Mouse (Mus musculus) lung, adult 2 months (tissue): ENCODE results near the gene Fuz. TPM values are rescaled to one million over a fixed set of nuclear protein-coding genes. Genes with fewer than 3 reads are reported as not detected.

Source experiments
- DNase-seq: peaks from one replicate; pipeline ENCODE4 v3.0.0; 2022
- H3K4me1 ChIP-seq: fragments of 200-500 bp; 2 replicates; pipeline ENCODE4 v1.6.1; 2011; ENCODE audit warnings: low read length; ENCODE audit not compliant: control insufficient read depth, insufficient read depth
- H3K4me3 ChIP-seq: fragments of 200-500 bp; replicated peaks from 2 replicates; pipeline ENCODE3; 2011; ENCODE audit warnings: low read depth, mild to moderate bottlenecking, control low read depth, low read length; ENCODE audit errors: extremely low read depth
- CTCF ChIP-seq: fragments of 200-500 bp; IDR thresholded peaks from 2 replicates; pipeline ENCODE4 v1.5.1; 2011; ENCODE audit warnings: mild to moderate bottlenecking, low read length, control low read depth; ENCODE audit not compliant: insufficient read depth
- POLR2A ChIP-seq: fragments of 200-500 bp; IDR thresholded peaks from 2 replicates; pipeline ENCODE4 v1.6.1; 2011; ENCODE audit warnings: low read depth, mild to moderate bottlenecking, control low read depth, low read length, borderline replicate concordance; ENCODE audit errors: extremely low read depth
- WGBS: fragments of 180-500 bp; shearing (Covaris S2); methylation state at CpG from one replicate; pipeline ENCODE4 v1.1.7; 2018; 5-methylcytosine and 5-hydroxymethylcytosine counted together
- polyA plus RNA-seq: library from polyadenylated mRNA; depleted of rRNA; stranded (reverse); fragments of >200 nt; gene quantifications from 2 replicates; pipeline ENCODE4 v1.2.3, GENCODE M21; 2012

Fuz gene
- polyA plus RNA-seq, 1 experiment = 77.8 TPM

GRCm38 (mm10) chr7:44895206-44895592, 680 bp upstream of the Fuz start:
- TF ChIP-seq CTCF (no peak), POLR2A (no peak)
- no peak for DNase-seq
- Histone ChIP-seq H3K4me1 (peaks cover 10% of the 10 kb centered on the region), H3K4me3 (peak overlapping the region; percentile 46)
- 47% methylated on average over 7 of the region's 7 CpGs for WGBS

DNA sequence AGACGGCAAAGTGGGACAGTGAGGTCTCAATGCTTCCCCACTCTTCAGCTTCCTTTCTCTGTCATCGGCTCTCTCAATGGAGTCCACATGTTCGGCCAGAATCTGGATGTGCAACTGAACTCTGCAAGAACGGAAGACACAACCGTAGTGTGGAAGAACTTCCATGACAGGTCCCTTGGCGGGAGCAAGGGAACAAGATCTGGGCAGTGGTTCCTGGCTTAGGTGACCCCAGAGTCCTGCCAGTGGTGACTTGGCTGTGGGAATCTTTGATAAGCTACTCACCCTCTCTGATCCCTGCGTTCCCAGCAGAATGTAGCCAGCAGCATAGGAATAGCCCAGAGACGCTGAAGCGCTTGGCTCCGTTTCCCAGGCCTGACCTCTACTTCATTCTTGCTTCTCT, 620 bp downstream of the Fuz start:
- Histone ChIP-seq H3K4me1 (peaks cover 7% of the 10 kb centered on the region), H3K4me3 (peak overlapping the region; percentile 71)
- TF ChIP-seq CTCF (no peak), POLR2A (no peak)
- DNase-seq = no peak
- 21% methylated on average over 10 of the region's 10 CpGs for WGBS

DNA sequence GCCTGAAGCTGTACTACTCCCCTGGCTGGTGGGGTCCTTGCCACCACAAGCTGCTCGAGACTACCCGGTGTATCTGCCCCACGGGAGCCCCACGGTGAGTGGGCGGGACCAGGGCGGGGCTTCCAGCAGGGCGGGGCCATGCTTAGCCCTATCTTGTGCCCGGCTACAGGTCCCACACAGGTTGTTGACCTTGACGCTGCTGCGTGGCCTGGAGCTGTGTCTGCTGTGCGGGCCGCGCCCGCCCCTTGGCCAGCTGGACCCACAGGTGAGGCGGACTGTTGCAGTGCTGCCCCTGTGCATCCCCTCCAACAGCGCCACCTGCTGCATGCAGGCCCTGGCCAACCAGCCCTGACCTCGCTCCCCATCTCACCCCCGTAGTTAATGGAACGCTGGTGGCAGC, 2.7 kb downstream of the Fuz start:
- Histone ChIP-seq H3K4me1 (peaks cover 4% of the 10 kb centered on the region), H3K4me3 (no peak overlapping the region)
- DNase-seq = peak; percentile 27
- TF ChIP-seq POLR2A (no peak), CTCF (0 out of 2 replicates have a peak, but pooled peaks have one; percentile 14)
- WGBS = 47% methylated on average over 19 of the region's 19 CpGs

GRCm38 (mm10) chr7:44900632-44901031, 4.8 kb downstream of the Fuz start:
- TF ChIP-seq CTCF (no peak), POLR2A (no peak)
- DNase-seq = no peak
- Histone ChIP-seq H3K4me1 (no peaks in the 10 kb centered on the region; the same call in none of the 2 replicates), H3K4me3 (no peak overlapping the region)
- WGBS = 90% methylated on average over 11 of the region's 11 CpGs

DNA sequence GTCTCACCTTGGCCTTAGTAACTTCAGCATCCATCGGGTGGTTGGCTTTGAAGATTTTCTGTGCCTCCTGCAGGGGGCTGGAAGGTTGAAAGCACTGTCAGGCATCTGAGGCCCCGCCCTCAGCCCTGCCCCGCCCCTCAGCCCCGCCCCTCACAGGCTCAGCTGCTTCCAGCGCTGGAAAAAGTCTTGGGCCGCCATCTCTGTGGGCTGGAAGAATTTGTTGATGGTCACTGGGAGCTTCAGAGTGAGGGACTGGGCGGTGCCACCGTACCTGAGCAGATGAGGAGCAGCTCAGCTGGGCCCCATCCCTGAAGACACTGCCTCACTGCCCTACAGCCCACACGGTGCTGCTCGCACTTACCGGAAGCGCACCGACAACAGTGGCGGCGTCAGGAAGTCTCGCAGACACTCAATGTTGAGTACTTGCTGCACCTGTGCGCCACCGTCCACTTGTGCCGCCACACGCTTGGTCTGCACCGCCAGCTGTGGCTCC, 5.4 kb downstream of the Fuz start:
- WGBS = 20% methylated on average over 21 of the region's 21 CpGs
- H3K4me3 ChIP-seq = peak overlapping the region; percentile 76
- TF ChIP-seq CTCF (0 out of 2 replicates have a peak, but pooled peaks have one; percentile 11), POLR2A (peak; percentile 53; the same call in 1 of the 2 replicates)
- no peaks in the 10 kb centered on the region; the same call in none of the 2 replicates for H3K4me1 ChIP-seq
- DNase-seq = peak; percentile 55

DNA sequence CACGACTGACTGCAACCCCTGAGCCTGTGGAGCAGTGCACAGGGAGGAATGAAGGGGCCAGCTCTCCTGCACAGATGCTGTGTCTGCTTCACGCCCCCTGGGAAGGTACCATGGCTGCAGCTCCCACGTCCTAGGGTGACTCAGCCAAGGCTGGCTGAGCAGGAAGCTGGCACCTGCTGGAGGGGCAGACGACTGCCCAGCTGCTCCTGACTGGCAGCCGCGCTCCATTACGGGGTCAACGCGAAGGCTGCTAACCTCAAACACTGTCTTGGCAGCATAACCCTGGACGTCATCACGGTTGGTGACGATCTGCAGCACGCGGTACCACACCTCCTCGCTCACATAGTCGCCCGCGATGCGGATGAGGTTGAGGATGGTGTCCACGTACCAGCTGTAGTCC, 9.6 kb downstream of the Fuz start:
- TF ChIP-seq CTCF (no peak), POLR2A (no peak)
- H3K4me1 ChIP-seq = no peaks in the 10 kb centered on the region; the same call in none of the 2 replicates
- H3K4me3 ChIP-seq = no peak overlapping the region
- no peak for DNase-seq
- 88% methylated on average over 20 of the region's 20 CpGs for WGBS

DNA sequence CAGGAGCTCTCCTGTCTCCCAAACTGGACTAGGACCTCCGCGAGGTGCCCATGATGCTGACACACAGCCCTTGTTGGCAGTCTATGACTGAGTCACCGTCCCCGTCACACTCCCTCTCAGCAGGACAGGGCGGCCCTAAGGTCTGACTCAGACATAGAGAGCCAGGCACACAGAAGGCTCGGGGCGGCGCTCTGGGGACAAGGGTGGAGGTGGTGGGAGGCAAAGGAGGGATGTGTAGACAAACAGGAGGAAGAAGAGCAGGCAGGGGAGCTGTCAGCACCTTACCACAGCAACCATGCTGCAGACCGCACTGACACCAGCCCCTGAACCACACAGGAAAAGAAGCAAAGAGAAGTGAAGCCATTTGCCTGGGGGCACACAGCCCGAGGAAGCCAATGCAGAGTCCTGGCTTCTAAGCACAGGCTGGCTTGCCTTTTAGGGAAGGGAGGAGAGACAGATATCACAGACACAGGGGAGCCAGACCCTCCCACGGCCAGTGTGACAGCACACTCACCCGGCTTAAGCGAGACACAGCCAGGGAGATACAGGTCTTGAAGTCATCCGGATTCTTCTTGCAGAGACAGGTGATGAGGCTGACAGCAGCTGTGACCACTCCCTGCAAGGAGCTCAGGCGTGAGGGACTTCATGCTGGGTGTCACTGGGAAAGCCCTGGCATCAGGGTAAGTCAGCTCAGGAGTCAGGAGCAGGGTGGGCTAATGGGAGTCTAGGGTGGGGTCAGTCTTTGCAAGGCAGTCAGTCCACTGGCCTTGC, 13.0 kb downstream of the Fuz start:
- H3K4me3 ChIP-seq = no peak overlapping the region
- H3K4me1 ChIP-seq = no peaks in the 10 kb centered on the region
- TF ChIP-seq POLR2A = no peak
- TF ChIP-seq CTCF = no peak
- no peak for DNase-seq
- 84% methylated on average over 15 of the region's 15 CpGs for WGBS

GRCm38 (mm10) chr7:44914396-44914795, 18.5 kb downstream of the Fuz start:
- DNase-seq = no peak
- H3K4me3 ChIP-seq = no peak overlapping the region
- peaks cover 17% of the 10 kb centered on the region for H3K4me1 ChIP-seq
- TF ChIP-seq CTCF = no peak
- 91% methylated on average over 2 of the region's 2 CpGs for WGBS

DNA sequence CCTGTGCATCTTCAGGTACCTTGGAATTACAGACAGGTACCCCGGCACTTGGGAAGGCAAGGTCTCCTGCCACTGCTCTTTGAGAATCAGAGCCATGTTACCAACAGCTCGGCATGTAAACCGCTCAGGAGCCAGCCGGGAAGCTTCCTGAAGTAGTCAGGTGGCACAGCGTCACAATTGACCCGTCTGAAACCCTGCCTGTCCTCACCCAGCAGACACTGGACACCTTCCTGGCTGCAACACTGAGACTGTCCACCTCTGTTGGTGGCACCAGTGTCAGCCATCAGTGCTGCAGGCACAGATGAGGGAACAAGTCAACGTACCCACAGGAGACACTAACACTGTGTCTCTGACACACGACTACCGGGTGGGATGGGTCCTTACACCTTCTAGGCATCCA, 19.4 kb downstream of the Fuz start:
- Histone ChIP-seq H3K4me1 (peaks cover 17% of the 10 kb centered on the region), H3K4me3 (no peak overlapping the region)
- WGBS = 87% methylated on average over 9 of the region's 9 CpGs
- no peak for DNase-seq
- TF ChIP-seq POLR2A (no peak), CTCF (no peak)

DNA sequence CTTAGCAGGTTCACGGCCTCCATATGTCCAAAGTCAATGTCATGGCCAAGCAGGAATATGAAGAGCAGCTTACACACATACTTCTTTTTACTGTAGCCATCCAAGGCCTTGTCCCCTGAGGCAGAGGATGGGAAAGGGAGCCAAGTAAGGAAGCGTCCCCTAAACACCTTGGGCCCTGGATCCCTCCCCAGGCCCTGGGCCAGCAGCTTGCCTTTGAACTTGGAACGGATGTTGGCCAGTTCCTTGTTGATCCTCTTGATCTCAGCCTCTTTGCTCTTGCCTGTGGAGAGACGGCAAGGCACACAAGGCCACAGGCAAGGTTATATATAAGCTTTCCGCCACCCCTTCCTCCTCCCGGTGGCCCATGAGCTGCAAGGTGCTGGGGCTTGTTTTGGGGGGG, 20.3 kb downstream of the Fuz start:
- no peak for DNase-seq
- H3K4me3 ChIP-seq = no peak overlapping the region
- no peak for TF ChIP-seq CTCF
- no peak for TF ChIP-seq POLR2A
- WGBS = 46% methylated on average over 6 of the region's 6 CpGs
- peaks cover 17% of the 10 kb centered on the region for H3K4me1 ChIP-seq
